Mouse (Mus musculus) kidney, postnatal 4 days (tissue): ENCODE measurements around the gene Sf3b4.

Source experiments
- DNase-seq, 2 experiments: peaks; one replicate each; pipeline ENCODE4 v3.0.0; 2021; ENCODE audit warnings: mixed read lengths in 2 of 2

The Sf3b4 gene

GRCm38 (mm10) chr3:96172197-96173178 is at the start of gene Sf3b4:
TSS of gene Sf3b4 (plus strand) at chr3:96172332.
- peak; percentile 88 to 93 for DNase-seq

- DNase-seq, result no peak
These were observed 47.9 kb upstream of the Sf3b4 start for GRCm38 (mm10) chr3:96124235-96124634.

- peak; percentile 8 to 24 for DNase-seq
These were observed 44.0 kb upstream of the Sf3b4 start for GRCm38 (mm10) chr3:96128128-96128527.

- no peak for DNase-seq
These were observed 39.7 kb upstream of the Sf3b4 start for GRCm38 (mm10) chr3:96132478-96132877.

- peak in 1 of 2 experiments; percentile 9 for DNase-seq
These were observed 38.7 kb upstream of the Sf3b4 start for GRCm38 (mm10) chr3:96133327-96133905.

GRCm38 (mm10) chr3:96135011-96135410 is 37.1 kb upstream of the Sf3b4 start:
- DNase-seq, result peak; percentile 22 to 40

GRCm38 (mm10) chr3:96147950-96148349 is 24.2 kb upstream of the Sf3b4 start:
- peak; percentile 34 to 52 for DNase-seq

- DNase-seq, result no peak
These were observed 20.3 kb upstream of the Sf3b4 start for GRCm38 (mm10) chr3:96151836-96152235.

- no peak for DNase-seq
These were observed 19.5 kb upstream of the Sf3b4 start for GRCm38 (mm10) chr3:96152611-96153010.

- DNase-seq, result no peak
These were observed 16.6 kb upstream of the Sf3b4 start for GRCm38 (mm10) chr3:96155501-96155900.

GRCm38 (mm10) chr3:96159820-96160219 is 12.3 kb upstream of the Sf3b4 start:
- no peak for DNase-seq

- DNase-seq, result peak; percentile 50 to 70
These were observed 11.8 kb upstream of the Sf3b4 start for GRCm38 (mm10) chr3:96160222-96160802.

GRCm38 (mm10) chr3:96160803-96161516 is 11.2 kb upstream of the Sf3b4 start:
- peak; percentile 80 to 88 for DNase-seq

GRCm38 (mm10) chr3:96161869-96162840 is 10.0 kb upstream of the Sf3b4 start, which contains the start of gene Mtmr11:
TSS of gene Mtmr11 (plus strand) at chr3:96162004.
- peak; percentile 54 to 64 for DNase-seq

GRCm38 (mm10) chr3:96163040-96163439 is 9.1 kb upstream of the Sf3b4 start:
- DNase-seq, result no peak

- DNase-seq, result no peak
These were observed 3.5 kb upstream of the Sf3b4 start for GRCm38 (mm10) chr3:96168466-96169158.

- DNase-seq, result no peak
These were observed 1.9 kb upstream of the Sf3b4 start for GRCm38 (mm10) chr3:96170276-96170675.

- DNase-seq, result no peak
These were observed 1.1 kb upstream of the Sf3b4 start for GRCm38 (mm10) chr3:96170976-96171545.

GRCm38 (mm10) chr3:96171583-96172196 is 442 bp upstream of the Sf3b4 start:
- DNase-seq, result no peak

GRCm38 (mm10) chr3:96173185-96173584 is 1.1 kb downstream of the Sf3b4 start:
- DNase-seq, result no peak
